Mouse (Mus musculus): ENCODE results near the gene Uchl4.
"Not testable (repeated sequence)": the region's sequence is repeated elsewhere in the genome, so short reads cannot be mapped to it uniquely, and the experiment has no call there.

Gene Uchl4

DNA sequence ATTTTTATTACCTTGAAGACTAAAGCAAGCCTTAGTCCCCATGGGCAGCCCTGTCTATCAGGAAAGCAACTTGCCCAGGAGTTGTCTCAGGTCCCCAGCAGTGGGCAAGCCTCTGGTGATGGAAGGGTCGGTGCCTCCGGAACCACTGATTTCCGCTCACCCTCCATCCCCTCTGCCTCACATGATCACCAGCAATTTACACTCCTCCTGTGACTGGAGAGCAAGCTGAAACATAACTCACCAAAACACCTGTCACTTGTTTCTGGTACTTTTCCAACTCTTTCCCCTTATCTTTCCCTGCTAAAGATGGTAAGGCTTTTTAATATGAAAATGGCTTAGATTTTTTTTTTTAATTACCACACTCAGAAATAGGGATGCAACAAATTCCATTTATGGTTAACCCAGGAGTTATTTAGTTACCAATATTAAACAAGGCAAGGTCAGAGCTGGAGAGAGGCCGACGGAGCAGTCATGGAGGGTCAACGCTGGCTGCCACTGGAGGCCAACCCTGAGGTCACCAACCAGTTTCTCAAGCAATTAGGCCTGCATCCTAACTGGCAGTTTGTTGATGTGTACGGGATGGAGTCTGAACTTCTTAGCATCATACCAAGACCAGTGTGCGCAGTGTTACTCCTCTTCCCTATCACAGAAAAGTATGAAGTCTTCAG lies at the start of gene Uchl4:
Gene Uchl4, plus strand, starts transcription at position 434 of the 668 bp plus-strand sequence.
- no peak for DNase-seq

DNA sequence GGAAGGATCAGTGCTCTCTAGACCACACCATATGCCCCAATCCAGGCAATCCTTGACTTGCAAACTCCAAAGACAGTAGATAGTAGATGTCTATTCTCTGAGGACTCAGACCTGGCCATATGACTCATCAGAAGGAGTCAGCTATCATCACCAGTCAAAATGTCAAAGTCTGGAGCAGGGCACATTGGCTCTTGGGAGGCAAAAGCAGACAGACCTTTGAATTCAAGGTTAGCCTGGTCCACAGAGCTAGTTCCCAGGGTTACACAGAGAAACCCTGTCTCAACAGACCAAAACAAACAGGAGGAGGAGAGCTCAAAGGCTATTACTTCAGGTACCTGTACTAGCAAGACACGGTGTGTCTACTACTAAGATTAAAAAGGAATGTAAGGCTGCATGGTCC lies 41.1 kb upstream of the Uchl4 start:
- no peak for DNase-seq

DNA sequence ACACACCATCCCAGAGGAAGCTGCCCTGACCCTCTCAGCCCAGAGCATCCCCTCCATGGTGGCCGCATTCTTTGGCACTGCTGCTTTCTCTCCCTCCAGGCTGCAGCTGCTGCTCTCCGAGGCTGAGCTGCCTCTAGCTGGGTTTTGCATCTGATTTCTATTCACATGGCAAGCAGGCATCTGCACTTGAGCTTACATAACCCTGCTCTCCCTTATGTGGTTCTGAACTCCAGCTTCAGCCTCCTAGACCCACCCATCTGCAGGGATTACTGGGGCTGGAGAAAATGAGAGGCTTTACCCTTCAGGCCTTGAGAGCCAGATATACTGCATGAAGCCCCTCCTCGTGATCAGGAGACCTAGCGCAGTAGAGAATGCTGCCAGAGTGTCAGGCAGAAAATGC lies 39.4 kb upstream of the Uchl4 start:
- DNase-seq, result no peak

DNA sequence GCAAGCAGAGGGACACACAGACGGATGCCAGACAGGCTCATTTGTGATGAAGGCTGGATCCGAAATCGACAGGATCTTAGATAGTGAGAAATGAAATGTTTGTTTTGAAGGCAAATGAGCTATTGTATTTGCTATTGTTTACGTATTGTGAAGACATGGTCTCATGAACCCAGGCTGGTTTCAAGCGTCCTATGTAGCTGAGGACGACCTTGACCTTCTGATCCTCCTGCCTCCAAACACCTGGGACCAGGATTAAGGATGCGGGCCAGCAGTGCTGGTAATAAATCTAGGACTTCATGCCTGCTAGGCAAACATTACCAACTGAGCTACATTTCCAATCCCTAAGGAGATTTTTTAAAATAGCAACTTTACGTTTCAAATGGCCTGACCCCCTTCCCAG lies 37.5 kb upstream of the Uchl4 start:
- no peak for DNase-seq

DNA sequence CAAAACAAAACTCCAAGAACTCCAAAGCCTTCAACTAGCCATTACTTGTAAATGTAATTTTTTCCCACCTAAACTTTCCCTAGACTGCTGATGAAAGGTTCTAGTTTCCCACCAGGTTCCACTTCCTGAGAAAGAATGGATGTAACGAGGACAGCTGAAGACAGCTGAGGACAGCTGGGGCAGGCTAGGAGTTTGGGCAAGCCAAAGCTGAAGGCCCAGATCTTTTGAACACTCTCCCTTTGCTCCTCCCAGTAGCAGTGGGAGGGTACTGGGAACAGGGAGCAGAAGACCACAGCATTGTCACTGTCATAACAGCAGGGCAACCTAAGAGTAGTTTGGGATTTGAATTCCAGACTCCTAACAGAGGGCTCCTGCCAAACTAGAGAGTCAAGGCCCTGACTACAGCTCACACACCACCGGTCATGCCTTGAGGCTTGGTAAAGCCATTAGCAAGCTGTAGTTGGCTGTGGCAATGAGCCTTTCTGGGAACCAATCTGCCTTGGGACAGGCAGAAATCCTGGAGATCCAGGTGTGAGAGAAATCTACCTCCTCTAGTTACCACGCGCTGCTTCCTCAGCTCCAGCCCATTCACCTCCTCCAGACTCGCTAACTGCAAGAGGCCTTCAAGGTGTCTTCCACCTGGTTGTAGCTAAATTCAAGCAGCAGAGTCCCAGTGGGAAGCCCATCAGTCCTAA lies 36.8 kb upstream of the Uchl4 start:
- DNase-seq, result no peak

DNA sequence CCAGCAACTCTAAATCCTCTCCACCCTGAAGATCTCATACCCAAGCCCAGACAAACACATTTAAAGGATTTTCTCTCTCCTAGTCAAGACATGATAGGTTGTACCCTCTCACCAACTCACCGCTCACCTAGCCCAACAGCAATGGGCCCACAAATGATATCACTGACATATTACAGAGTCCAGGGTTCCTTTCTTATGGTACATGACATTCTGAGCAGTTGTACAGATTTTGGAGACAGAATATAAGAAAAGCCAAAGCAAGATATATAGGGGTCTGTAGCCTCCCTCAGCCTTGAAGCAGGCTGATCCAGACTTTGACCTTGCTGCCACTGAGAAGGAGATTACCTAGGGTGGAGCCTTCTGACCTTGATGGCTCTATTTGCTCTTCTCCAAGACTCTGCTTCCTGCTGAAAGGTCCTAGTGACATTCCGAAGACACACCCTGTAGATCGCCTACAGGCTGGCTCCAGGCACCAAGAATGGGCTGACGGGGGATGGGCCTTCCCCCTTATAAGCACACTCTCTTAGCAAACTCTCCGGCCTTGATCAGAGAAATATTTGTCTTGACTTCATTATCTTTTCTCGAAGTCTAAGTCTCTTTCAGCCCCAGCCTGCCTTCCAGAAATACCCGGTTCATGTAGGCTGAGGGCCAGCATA lies 36.1 kb upstream of the Uchl4 start:
- DNase-seq, result not testable (repeated sequence)

DNA sequence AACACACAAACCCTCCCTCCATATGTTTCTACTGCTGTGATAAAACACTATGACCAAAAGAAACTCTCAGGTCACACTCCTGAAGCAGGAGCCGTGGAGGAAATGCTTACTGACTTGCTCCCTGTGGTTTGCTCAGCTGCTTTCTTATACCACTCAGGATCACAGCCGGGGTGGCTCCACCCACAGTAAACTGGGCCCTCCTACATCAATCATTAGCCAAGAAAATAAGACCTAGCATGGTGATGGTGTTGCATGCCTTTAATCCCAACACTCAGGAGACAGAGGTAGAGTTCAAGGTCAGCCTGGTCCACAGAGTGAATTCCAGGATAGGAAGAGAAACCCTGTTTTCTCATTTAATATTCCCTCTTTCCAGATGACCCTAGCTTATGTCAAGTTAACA lies 35.1 kb upstream of the Uchl4 start:
- DNase-seq, result no peak

DNA sequence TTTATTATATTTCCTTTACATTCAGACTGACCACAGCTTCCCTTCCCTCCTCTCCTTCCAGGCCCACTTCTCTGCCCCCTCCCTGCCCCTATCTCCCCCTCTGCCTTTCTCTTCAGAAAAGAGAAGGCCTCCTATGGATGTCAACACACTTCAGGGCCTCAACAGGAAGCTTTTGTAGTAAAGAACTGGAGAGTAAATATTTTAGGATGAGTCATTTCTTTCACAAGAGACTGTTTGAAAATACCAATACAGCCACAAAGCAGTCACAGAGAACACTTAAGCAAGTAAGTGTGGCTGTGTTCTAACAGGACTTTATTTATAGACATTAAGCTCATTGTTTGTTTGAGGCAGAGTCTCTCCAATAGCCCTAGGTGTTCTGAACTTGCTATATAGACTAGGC lies 32.7 kb upstream of the Uchl4 start:
- no peak for DNase-seq

DNA sequence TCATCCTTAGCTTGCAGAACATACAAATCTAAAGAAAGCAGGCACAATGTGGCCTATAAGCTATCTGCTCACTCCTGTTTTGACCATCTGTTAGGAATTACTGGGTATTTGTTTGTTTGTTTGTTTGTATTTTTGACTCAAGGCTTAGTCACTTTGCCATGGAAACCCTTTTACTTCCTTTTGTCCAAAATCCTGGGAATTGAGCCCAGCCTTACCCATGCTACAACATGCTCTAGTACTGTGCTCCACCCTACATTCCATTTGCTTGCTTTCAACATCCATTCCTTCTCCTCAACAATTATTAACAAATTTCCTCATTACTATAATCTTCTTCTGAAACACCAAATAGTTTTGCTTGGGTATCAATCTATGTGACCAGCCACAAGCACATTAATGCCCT lies 32.1 kb upstream of the Uchl4 start:
- no peak for DNase-seq

DNA sequence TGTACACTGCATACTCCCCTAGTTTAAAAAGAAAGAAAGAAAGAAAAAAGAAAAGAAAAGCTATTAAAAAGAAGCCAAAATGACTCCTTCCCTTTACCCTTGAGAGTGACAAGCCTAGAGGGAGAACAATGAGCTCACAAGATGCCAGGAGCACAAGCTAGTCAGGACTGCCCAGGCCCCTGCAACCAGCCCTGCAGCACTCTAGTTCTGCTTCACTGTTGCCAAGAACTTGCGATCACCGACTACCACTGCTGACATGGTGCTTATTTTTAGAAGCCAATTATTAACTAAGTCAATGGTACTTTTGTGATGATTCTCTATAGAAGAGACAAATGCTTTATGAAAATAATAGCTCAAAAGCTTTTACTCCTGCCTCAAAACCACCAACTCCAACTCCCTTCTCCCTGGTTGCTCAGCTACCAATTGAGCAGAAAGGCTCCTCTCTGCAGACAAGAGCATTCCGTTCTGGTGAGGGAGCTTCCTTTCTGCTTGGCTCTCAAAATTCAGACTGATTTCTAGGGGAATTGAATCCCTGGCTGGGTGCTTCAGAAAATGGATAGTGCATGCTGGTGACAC lies 27.4 kb upstream of the Uchl4 start:
- no peak for DNase-seq

DNA sequence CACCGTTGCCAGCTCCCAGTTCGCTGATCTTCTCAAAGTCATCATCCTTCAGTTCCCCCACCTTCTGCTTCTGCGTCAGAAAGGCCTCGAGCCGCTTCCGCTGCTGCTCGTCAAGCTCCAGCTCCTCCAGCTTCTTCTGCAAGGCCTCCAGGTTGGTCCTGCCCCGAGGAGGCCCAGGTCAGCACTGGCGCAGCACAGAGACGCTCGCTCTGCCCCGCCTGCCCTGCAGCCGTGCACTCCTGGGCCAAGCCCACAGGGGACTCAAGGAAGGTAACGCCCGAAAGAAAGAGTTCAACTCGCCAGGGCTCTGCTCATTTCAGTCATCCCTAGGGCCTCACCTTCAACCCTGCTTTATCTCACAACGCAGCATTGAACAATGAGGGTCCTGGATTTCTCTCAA lies 20.5 kb upstream of the Uchl4 start:
- DNase-seq, result no peak

DNA sequence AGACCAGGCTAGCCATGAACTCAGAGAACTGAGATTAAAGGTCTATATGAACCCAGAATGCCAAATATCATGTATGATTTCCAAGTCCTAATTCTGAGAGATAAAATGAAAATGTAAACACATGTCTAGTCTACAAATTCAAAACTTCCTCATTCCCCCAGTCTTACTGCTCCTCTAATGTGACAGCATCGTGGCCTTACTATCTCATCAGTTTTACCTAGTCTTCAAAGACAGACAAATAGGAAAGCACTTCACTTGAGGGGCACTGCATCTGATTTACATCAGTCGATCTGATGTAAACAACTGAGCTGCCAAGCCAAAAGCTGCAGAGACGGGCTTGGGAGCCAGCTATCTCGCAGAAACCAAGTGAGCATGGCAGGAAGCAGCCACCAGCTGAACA lies 18.9 kb upstream of the Uchl4 start:
- DNase-seq, result no peak

DNA sequence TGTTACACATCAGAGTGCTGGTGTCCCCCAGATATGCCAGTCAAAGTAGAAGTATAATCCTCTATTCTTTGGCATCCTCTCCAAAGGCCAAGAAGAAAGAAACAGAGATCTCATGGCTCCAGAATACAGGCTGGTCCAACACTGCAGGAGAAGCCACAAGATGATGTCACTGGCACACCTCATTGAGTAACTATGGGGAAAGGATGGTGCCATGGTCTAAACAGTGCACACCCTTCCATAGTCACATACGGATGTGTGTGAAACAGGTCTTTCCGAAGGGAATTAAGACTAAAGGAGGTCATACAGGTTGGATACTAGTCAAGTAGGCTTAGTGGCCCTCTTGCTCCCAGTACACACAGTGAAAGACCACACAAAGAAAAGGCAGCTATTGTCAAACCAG lies 18.4 kb upstream of the Uchl4 start:
- no peak for DNase-seq

DNA sequence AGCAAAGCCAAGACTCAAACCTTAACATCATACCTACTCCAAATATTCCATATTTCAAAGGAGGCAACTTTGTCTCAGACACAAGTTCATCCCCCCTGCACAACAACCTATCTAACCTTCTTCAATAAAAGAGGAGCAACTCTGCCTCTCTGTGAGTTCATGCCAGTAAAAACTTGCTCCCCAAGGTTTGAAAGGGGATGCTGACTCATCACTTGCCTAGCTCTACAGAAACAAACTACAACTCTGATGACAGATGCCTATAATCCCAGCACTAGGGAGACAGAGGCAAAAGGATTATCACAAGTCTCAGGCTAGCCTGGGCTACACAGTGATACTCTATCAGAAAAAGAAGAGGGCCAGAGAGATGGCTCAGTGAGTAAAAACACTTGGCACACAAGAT lies 17.1 kb upstream of the Uchl4 start:
- DNase-seq, result no peak

DNA sequence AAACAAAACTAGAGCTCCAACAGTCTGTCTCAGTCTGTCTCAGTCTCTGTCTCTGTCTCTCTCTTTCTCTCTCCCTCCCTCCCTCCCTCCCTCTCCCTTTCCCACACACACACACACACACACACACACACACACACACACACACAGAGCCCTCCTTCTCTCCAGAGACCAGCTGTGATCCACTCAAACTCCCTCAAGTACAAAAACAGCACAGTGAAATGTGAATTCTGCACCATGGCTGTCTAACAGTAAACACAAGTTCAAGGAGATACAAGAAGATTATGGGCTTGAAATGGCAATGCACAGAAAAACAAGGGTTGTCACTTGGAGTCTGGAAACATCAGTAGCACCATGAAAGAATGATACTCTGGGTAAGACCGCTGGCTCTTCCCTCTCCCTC lies 15.7 kb upstream of the Uchl4 start:
- no peak for DNase-seq

DNA sequence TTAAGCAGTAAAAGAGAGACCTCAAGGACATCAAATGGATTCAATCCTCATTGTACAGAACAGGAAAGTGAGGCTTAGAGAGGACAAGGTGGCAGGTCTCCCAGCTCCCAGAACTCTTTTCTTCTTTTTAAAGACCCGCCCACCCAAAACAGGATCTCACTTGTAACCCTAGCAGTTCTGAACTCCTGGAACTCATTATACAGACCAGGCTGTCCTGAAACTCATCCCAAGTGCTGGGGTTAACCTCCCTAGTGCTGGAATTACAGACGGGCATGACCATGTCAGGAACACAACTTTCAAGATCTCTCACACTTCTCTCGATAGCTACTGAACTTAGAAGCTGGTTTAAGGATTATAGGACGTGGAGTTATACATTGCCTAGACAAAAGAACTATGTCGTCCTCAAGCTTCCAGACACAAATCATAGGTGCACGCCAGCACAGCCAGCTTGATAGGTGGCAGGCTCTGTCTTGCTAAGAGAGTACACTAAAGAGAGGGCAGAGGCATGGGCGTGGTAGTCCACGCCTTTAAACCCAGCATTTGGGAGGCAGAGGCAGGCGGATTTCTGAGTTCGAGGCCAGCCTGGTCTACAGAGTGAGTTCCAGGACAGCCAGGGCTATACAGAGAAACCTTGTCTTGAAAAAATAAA lies 15.1 kb upstream of the Uchl4 start:
- DNase-seq, result no peak

DNA sequence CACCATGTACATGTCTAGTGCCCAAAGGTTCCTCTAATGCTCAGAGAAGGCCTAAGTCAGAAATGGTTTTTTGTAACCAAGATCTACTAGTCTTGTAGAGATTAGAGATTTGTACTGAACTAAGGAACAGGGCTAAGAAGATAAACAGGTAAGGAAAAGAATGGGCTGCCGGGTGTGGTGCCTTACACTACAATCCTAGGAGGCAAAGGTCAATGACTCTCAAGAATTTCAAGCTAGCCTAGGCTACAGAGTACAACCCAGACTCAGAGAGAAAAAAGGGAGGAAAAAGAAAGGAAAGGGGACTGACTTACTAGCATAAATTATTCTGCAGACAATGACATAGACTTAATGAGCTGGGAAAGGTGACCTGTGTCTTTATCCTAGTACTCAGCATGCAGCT lies 14.4 kb upstream of the Uchl4 start:
- no peak for DNase-seq

DNA sequence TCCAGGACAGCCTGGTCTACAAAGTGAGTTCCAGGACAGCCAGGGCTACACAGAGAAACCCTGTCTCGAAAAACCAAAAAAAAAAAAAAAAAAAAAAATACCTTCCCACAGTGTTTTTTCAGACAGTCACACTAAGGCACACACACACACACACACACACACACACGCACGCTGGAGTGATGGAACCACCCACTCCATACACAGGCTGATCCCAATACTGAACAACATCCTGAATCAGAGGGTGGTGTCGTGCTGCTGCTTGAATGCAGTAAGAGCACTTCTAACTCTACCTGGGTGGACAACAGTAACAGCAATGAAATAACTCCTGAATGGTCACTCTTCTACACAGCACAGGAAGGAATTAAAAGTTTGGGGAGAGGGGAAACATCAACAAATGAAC lies 13.5 kb upstream of the Uchl4 start:
- DNase-seq, result no peak

DNA sequence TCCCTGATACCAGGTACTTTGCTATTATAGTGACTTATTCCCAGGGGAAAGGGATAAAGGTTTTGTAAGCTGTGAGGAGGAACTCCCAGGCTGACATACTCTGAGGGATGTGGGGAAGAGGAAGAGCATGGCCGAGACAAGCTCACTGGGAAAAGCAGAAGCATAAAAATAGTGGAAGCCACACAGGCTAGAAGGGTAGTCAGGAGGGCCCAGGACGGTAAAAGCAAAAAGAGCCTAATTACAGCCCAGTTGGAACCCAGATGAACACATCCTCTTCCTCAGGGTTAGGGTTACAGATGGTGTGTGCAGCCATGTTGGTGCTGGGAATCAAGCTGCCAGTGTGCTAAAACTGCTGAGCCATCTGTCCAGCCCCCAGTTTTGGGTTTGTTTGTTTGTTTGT lies 12.9 kb upstream of the Uchl4 start:
- DNase-seq, result no peak

DNA sequence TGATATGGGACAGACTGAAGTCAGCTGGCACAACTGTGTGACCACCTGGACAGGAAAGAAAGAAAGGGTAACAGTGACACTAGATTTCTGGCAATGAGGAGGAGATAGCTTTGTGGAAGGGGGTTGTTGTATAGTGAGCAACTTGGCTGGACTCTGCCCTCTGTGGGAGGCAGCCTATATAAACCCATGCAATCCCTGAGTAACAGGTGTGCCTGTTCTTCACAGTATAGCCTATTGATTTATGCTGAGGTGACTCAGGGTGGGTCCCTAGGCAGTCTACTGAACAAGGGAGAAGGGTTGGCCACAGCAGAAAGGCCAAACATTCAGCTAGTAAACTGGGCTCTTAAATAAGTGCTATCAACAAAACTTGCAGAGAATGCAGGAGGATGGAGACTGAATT lies 9.2 kb upstream of the Uchl4 start:
- no peak for DNase-seq

DNA sequence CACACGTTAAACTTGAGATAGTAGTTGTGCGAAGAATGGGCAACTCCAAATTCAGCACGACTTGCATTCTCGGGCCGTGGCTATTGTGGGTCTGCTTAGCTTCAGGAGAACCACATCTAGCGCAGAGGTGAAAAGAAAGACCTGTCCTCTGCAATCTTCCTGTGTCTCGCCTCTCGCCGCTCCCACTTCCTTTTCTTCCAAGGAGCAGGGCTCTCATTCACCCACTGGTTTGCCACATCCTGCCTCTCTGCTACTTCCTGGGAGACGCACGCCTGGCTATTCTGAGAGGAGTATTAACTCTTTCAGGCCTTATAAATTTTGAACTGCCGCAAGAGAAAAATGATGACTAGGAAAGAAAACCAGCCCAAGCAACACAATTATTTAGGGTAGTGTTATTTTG lies 7.3 kb upstream of the Uchl4 start:
- DNase-seq, result no peak

DNA sequence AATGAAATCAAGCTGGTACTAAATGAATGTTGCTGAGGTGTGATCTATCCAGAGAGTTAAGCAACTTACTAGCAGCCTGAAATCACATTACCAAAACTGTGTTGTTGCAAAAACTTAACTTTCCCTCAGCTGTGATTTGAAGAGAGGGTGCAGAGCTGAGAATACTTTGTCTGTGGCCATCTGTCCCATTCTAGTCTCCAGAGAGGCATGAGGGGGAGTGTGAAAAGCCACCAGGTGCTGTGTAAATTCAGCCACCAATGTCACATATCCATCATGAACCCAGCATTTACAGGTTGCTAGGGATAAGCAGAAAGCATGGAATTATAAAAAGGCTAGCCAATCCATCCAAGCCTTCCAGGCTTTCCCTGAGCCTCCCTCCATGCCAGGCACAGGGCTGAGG lies 6.0 kb upstream of the Uchl4 start:
- no peak for DNase-seq

DNA sequence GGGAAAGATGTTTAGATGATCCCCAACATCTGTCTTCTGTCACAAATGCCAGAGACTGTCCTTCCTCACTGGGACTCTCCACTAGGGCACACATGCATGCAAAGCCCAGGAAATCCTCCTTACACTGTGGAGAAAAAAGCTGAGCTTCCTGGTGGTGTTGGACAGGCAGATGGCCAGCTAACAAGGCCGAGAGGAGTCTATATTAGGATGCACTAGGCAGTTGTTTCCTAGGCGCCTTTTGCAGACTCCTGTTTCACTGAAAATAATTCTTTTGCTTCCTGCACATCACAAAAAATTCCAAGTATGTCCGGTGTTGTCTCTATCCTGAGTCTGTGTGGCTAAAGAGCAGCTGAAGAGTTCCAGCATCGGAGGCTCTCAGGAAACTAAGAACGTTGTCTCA lies 3.8 kb upstream of the Uchl4 start:
- no peak for DNase-seq

DNA sequence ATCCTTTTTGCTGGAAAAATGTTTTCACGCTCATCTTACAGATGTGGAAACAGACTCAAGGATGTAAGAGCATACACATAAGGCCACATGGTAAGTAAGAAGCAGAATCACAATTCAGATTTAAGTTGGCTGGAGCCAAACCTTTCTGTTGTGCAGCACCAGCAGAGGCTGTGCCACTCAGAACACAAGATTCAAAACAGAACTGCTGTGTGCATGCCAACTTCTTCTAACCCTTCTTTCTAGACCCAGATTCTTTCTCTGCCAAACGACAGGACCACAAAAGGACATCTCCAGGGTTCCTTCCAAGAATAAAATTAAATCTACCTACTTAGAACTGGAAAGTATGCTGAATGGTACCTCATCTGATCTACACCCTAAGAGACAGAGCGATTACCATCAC lies 3.3 kb upstream of the Uchl4 start:
- no peak for DNase-seq
